Mouse (Mus musculus): ENCODE results near the gene Slc32a1.

DNA sequence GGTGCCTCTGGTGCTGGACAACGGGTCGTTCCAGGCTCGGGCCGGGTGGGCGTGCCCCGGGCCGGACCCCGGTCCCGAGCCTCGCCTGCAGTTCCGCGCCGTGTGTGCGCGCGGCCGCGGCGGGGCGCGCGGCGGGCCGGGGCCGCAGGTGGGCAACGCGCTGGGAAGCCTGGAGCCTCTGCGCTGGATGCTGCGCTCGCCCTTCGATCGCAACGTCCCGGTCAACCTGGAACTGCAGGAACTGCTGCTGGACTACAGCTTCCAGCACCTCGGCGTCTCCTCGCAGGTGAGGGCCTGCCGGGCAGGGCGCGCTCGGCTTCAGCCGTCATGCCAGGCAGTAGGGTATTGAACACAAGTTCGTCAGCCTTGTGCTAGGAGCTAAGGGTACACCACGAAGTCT is 14.7 kb downstream of the Slc32a1 start:
- TF ChIP-seq CTCF (IDR thresholded peaks at IDR 0.05; ENCODE audit: low read depth, low read length) (no peak), POLR2A (IDR thresholded peaks at IDR 0.05; ENCODE audit: borderline replicate concordance, low read depth, low read length) (no peak)
